Mouse (Mus musculus) CH12.LX (cell line): ENCODE measurements around the gene Pacs1. TPM values are rescaled to one million over a fixed set of nuclear protein-coding genes. Genes with fewer than 3 reads are reported as not detected.

ENCODE experiments used
- DNase-seq: peaks from one replicate; pipeline ENCODE4 v3.0.0-alpha.2; 2013; ENCODE audit errors: extremely low read depth
- H3K27ac ChIP-seq: 2 replicates; pipeline ENCODE4 v1.5.1; 2012; ENCODE audit warnings: low read depth, mild to moderate bottlenecking, control low read depth, moderate library complexity; ENCODE audit not compliant: insufficient read depth
- H3K27me3 ChIP-seq: replicated peaks from 2 replicates; pipeline ENCODE3; 2012; ENCODE audit warnings: inconsistent platforms
- H3K36me3 ChIP-seq, 2 experiments: replicated peaks in 1 of 2; 2 replicates each; pipeline versions ENCODE3 to v1.6.1; 2012; ENCODE audit warnings: inconsistent platforms in 1 of 2, low read length in 1 of 2, mild to moderate bottlenecking in 1 of 2, mixed read lengths in 1 of 2, moderate library complexity in 1 of 2; ENCODE audit not compliant: control insufficient read depth in 1 of 2, insufficient read depth in 1 of 2
- H3K4me1 ChIP-seq, 2 experiments: 2 replicates each; pipeline ENCODE4 v1.6.1; 2012; ENCODE audit warnings: inconsistent platforms in 1 of 2, moderate library complexity in 1 of 2; ENCODE audit not compliant: insufficient read depth in 2 of 2, control insufficient read depth in 1 of 2
- H3K4me2 ChIP-seq: 2 replicates; pipeline ENCODE4 v1.6.1; 2012; ENCODE audit warnings: low read depth, mild to moderate bottlenecking, control low read depth; ENCODE audit not compliant: poor library complexity, insufficient read depth, severe bottlenecking
- H3K4me3 ChIP-seq, 3 experiments: fragments of 150-350 bp in 1 of 3; sonication (generic) in 1 of 3; replicated peaks in 1 of 3; 2 replicates each; pipeline versions ENCODE3 to v1.5.1; 2011 to 2012; ENCODE audit warnings: low read depth in 2 of 3, low read length in 2 of 3, mild to moderate bottlenecking in 2 of 3, moderate library complexity in 2 of 3, control low read depth in 1 of 3, improper control_type of control experiment in 1 of 3, inconsistent platforms in 1 of 3, mixed read lengths in 1 of 3; ENCODE audit not compliant: poor library complexity in 1 of 3
- H3K79me2 ChIP-seq: replicated peaks from 2 replicates; pipeline ENCODE4 v1.6.1; 2012; ENCODE audit warnings: mild to moderate bottlenecking, moderate library complexity; ENCODE audit not compliant: control insufficient read depth, poor library complexity, insufficient read depth, severe bottlenecking; ENCODE audit errors: extremely low read depth
- H3K9ac ChIP-seq: 2 replicates; pipeline ENCODE4 v1.6.1; 2012; ENCODE audit warnings: low read depth, mild to moderate bottlenecking, control low read depth, moderate library complexity; ENCODE audit not compliant: insufficient read depth
- H3K9me3 ChIP-seq: replicated peaks from 2 replicates; pipeline ENCODE3; 2012; ENCODE audit warnings: low read length, inconsistent platforms, mixed read lengths
- CHD1 ChIP-seq: IDR thresholded peaks from 2 replicates; pipeline ENCODE4 v1.6.1; 2012; ENCODE audit warnings: low read depth, low read length, improper control_type of control experiment, inconsistent platforms
- CHD2 ChIP-seq: IDR thresholded peaks from 2 replicates; pipeline ENCODE4 v1.6.1; 2011; ENCODE audit warnings: low read length, improper control_type of control experiment
- CTCF ChIP-seq, 2 experiments: IDR thresholded peaks in 1 of 2; conservative IDR thresholded peaks in 1 of 2; 2 replicates each; pipeline ENCODE4 v1.5.1; 2011 to 2012; ENCODE audit warnings: low read depth in 2 of 2, low read length in 2 of 2, improper control_type of control experiment in 1 of 2, inconsistent platforms in 1 of 2, mild to moderate bottlenecking in 1 of 2, moderate library complexity in 1 of 2
- E2F4 ChIP-seq: IDR thresholded peaks from 2 replicates; pipeline ENCODE4 v1.6.1; 2011; ENCODE audit warnings: low read depth, low read length, improper control_type of control experiment; ENCODE audit not compliant: insufficient replicate concordance
- HCFC1 ChIP-seq: IDR thresholded peaks from 2 replicates; pipeline ENCODE4 v1.6.1; 2012; ENCODE audit warnings: low read depth, mild to moderate bottlenecking, inconsistent platforms, low read length, improper control_type of control experiment
- IRF4 ChIP-seq: IDR thresholded peaks from 2 replicates; pipeline ENCODE4 v1.6.1; 2014; ENCODE audit warnings: low read depth, mild to moderate bottlenecking, inconsistent platforms, low read length, improper control_type of control experiment
- JUN ChIP-seq: IDR thresholded peaks from 2 replicates; pipeline ENCODE4 v1.6.1; 2011; ENCODE audit warnings: low read depth, mild to moderate bottlenecking, low read length, improper control_type of control experiment, moderate library complexity; ENCODE audit not compliant: insufficient read depth
- JUND ChIP-seq: conservative IDR thresholded peaks from 2 replicates; pipeline ENCODE4 v1.6.1; 2011; ENCODE audit warnings: low read depth, low read length, improper control_type of control experiment
- MAFK ChIP-seq: IDR thresholded peaks from 2 replicates; pipeline ENCODE4 v1.6.1; 2011; ENCODE audit warnings: low read length, improper control_type of control experiment; ENCODE audit not compliant: insufficient replicate concordance
- MAX ChIP-seq: IDR thresholded peaks from 2 replicates; pipeline ENCODE4 v1.6.1; 2011; ENCODE audit warnings: low read length, improper control_type of control experiment
- MAZ ChIP-seq: IDR thresholded peaks from 2 replicates; pipeline ENCODE4 v1.6.1; 2012; ENCODE audit warnings: low read depth, mild to moderate bottlenecking, inconsistent platforms, low read length, improper control_type of control experiment, moderate library complexity
- MEF2A ChIP-seq: IDR thresholded peaks from 2 replicates; pipeline ENCODE4 v1.6.1; 2014; ENCODE audit warnings: low read depth, mild to moderate bottlenecking, inconsistent platforms, low read length, improper control_type of control experiment, borderline replicate concordance
- MXI1 ChIP-seq: IDR thresholded peaks from 2 replicates; pipeline ENCODE4 v1.6.1; 2011; ENCODE audit warnings: mild to moderate bottlenecking, low read depth, low read length, improper control_type of control experiment
- MYC ChIP-seq: IDR thresholded peaks from 2 replicates; pipeline ENCODE4 v1.6.1; 2011; ENCODE audit warnings: low read depth, mild to moderate bottlenecking, improper control_type of control experiment, low read length
- NELFE ChIP-seq: IDR thresholded peaks from 2 replicates; pipeline ENCODE4 v1.6.1; 2011; ENCODE audit warnings: low read depth, low read length, improper control_type of control experiment
- NRF1 ChIP-seq: IDR thresholded peaks from 2 replicates; pipeline ENCODE4 v1.6.1; 2014; ENCODE audit warnings: low read depth, mild to moderate bottlenecking, inconsistent platforms, low read length, improper control_type of control experiment, moderate library complexity
- POLR2A ChIP-seq: IDR thresholded peaks from 2 replicates; pipeline ENCODE4 v1.6.1; 2011; ENCODE audit warnings: low read depth, mild to moderate bottlenecking, improper control_type of control experiment, low read length
- RAD21 ChIP-seq: IDR thresholded peaks from 2 replicates; pipeline ENCODE4 v1.6.1; 2011; ENCODE audit warnings: low read depth, mild to moderate bottlenecking, low read length, improper control_type of control experiment, moderate library complexity
- SIN3A ChIP-seq: IDR thresholded peaks from 2 replicates; pipeline ENCODE4 v1.6.1; 2012; ENCODE audit warnings: low read length, improper control_type of control experiment, inconsistent platforms
- SMC3 ChIP-seq: IDR thresholded peaks from 2 replicates; pipeline ENCODE4 v1.6.1; 2011; ENCODE audit warnings: low read depth, low read length, improper control_type of control experiment
- TBP ChIP-seq: conservative IDR thresholded peaks from 2 replicates; pipeline ENCODE4 v1.6.1; 2011; ENCODE audit warnings: low read depth, low read length, improper control_type of control experiment
- UBTF ChIP-seq: IDR thresholded peaks from 2 replicates; pipeline ENCODE4 v1.6.1; 2012; ENCODE audit warnings: low read depth, mild to moderate bottlenecking, inconsistent platforms, low read length, improper control_type of control experiment, moderate library complexity
- USF1 ChIP-seq: IDR thresholded peaks from 2 replicates; pipeline ENCODE4 v1.6.1; 2014; ENCODE audit warnings: low read depth, mild to moderate bottlenecking, inconsistent platforms, low read length, improper control_type of control experiment
- ZC3H11A ChIP-seq: IDR thresholded peaks from 2 replicates; pipeline ENCODE4 v1.6.1; 2012; ENCODE audit warnings: low read depth, mild to moderate bottlenecking, inconsistent platforms, low read length, improper control_type of control experiment
- ZKSCAN1 ChIP-seq: IDR thresholded peaks from 2 replicates; pipeline ENCODE4 v1.6.1; 2012; ENCODE audit warnings: low read depth, inconsistent platforms, low read length, improper control_type of control experiment, borderline replicate concordance
- dilution Hi-C: fragments of 300-500 bp; cut with MboI; formaldehyde crosslinking; loops from 2 replicates; pipeline ENCODE4 v1.14.3; 2020; ENCODE audit warnings: low sequenced_read_pairs; ENCODE audit not compliant: extremely low pct_unique_long_range_greater_than_20kb, extremely low pct_ligation_motif_present
- in situ Hi-C: fragments of 300-500 bp; cut with MboI; formaldehyde crosslinking; loops from 3 replicates; pipeline ENCODE4 v1.14.3; 2019; ENCODE audit warnings: low sequenced_read_pairs, low pct_ligation_motif_present, low pct_unique_long_range_greater_than_20kb, mixed read lengths
- polyA plus RNA-seq: library from polyadenylated mRNA; unstranded; fragments of >175 nt; gene quantifications from 2 replicates; pipeline ENCODE4 v1.2.1, GENCODE M21; 2012; ENCODE audit warnings: low read depth; ENCODE audit not compliant: insufficient read length
- total RNA-seq, 2 experiments: library from RNA; depleted of rRNA; stranded (reverse); fragments of 300-350 nt in 1 of 2; fragments of >200 nt in 1 of 2; gene quantifications; 2 replicates each; pipeline ENCODE4 v1.2.3; 2012 to 2014

Gene Pacs1
- total and polyA plus RNA-seq, 3 experiments, result 2.4 to 14.4 (median 10.1) TPM

GRCm38 (mm10) chr19:5117494-5118383 is 155.2 kb downstream of the Pacs1 start (continued):
- no peak; the same call in none of the 2 replicates for TF ChIP-seq SIN3A
- no peak for TF ChIP-seq MEF2A
- TF ChIP-seq ZC3H11A, result no peak
- TF ChIP-seq E2F4, result no peak
- TF ChIP-seq MAZ, result 0 out of 2 replicates have a peak, but pooled peaks have one; percentile 43
- no peak for TF ChIP-seq ZKSCAN1
- TF ChIP-seq MXI1, result peak; percentile 84
- peak; percentile 43; the same call in 1 of the 2 replicates for TF ChIP-seq MAX
- no peak for TF ChIP-seq UBTF
- no peak for TF ChIP-seq TBP
- TF ChIP-seq USF1, result no peak
- no peak for TF ChIP-seq NRF1
- peak; percentile 32 to 81; a peak in 2 of 4 replicates for TF ChIP-seq CTCF (conservative IDR thresholded peaks at IDR 0.05 in 1 of 2, IDR thresholded peaks at IDR 0.05 in 1 of 2; ENCODE audit: low read depth in 2 of 2, low read length in 2 of 2)
- no peak for TF ChIP-seq JUND
- TF ChIP-seq MYC, result no peak
- no peak for TF ChIP-seq IRF4
- TF ChIP-seq NELFE, result 0 out of 2 replicates have a peak, but pooled peaks have one; percentile 19

GRCm38 (mm10) chr19:5113783-5114182 is 159.1 kb downstream of the Pacs1 start:
- peaks cover 5% of the 10 kb centered on the region for H3K27me3 ChIP-seq
- H3K9ac ChIP-seq, result no peak overlapping the region
- DNase-seq, result no peak
- in situ Hi-C loops, result no loop called here
- H3K4me3 ChIP-seq, result no peak overlapping the region
- no peaks in the 10 kb centered on the region for H3K79me2 ChIP-seq
- TF ChIP-seq HCFC1, result no peak
- TF ChIP-seq MAFK, result no peak
- no peak for TF ChIP-seq CHD1
- no peak for TF ChIP-seq ZC3H11A
- no peak for TF ChIP-seq POLR2A
- TF ChIP-seq JUN, result no peak
- no peak for TF ChIP-seq CHD2
- TF ChIP-seq RAD21, result no peak
- no peak for TF ChIP-seq SMC3
- H3K4me2 ChIP-seq, result no peak overlapping the region
- no peak overlapping the region for H3K27ac ChIP-seq
- peaks cover 18 to 60% of the 10 kb centered on the region in 2 experiments for H3K36me3 ChIP-seq
- H3K4me1 ChIP-seq, result peaks cover 9 to 12% of the 10 kb centered on the region in 2 experiments
- no peaks in the 10 kb centered on the region for H3K9me3 ChIP-seq
- dilution Hi-C loops, result no loop called here
